Mouse (Mus musculus): ENCODE measurements around the gene Stk4.

Stk4 gene

DNA sequence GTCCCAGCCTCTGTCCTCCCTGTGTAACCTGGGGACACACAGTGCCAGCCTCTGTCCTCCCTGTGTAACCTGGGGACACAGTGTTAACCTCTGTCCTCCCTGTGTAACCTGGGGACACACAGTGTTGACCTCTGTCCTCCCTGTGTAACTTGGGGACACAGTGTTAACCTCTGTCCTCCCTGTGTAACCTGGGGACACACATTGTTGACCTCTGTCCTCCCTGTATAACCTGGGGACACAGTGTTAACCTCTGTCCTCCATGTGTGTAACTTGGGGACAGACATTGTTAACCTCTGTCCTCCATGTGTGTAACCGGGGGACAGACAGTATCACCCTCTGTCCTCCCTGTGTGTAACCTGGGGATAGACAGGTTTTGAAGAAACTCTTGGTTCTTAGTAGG, 61.5 kb downstream of the Stk4 start:
- no peak for DNase-seq

DNA sequence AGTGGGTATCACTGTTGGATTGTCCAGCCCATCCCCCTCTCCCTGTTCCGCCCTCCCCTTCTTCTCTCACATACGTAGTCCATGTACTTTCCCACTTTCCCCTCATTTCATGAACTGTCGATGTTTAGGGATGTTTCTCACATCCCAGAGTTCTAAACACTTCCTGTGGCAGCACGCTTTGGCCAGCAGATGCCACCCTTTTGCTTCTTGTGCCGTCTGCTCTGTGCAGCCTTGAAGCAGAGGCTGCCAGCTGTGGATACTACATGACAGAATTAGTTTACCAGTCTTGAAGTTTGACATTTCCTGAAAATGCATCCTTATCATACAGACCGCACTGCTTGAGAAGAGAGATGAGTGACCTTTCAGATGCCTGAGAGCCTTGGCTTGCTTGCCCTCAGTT, 64.4 kb downstream of the Stk4 start:
- peak; percentile 53 to 67 for DNase-seq

DNA sequence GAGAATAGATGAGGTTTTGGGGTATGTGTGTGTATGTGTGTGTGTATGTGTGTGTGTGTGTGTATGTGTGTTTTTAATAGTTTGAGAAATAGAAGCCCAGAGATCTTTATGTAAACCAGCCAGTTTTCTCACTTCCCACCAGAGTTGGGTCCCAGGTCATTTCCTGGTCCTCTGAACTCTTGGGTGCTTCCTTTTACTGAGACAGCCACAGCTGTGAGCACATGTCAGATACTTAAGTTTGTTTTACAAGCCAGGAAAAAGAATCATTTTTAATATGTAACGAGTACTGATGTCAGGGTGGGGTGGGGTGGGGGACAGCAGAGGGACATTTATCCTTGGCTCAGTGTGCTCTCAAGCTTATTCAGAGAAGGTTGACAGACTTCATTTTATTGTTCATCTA, 65.2 kb downstream of the Stk4 start:
- DNase-seq = peak in 1 of 2 experiments; percentile 30

DNA sequence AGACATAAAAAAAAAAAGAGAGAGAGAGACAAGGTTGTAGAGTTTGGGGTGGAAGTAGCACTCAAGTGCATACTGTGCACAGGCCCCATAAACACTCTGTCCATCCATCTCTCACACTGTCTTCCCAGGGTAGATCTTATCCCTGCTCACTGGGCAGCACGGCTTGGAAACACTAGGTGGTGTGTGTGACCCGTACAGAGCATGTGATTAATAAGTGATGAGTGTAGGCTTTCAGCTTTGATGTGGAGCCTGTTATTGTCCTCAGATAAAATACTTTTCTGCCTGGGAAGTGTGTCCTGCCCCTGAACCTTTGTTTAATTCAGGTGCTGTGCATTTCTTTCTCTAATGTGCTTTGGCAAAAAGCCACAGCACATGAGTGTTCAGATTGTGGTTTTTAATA, 66.3 kb downstream of the Stk4 start:
- peak in 1 of 2 experiments; percentile 23 for DNase-seq

DNA sequence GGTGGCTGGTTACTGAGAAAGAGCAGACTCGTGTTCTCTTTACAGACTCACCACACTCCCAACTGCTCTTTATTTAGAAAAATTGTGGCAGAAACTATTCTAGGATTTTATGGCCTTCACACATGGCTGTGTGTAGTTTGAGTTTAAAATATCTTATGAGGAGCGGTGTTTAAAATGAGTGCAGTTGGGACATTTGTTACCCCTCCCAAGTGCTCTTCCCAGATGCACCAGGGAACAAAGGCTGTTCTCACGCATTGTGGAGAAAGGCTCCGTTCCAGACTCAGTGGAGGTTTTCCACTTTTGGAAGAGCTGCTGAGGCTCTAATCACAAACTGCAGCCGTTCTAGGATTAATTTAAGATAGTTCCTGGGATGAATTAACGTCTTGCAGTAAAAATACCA, 67.6 kb downstream of the Stk4 start:
- no peak for DNase-seq

DNA sequence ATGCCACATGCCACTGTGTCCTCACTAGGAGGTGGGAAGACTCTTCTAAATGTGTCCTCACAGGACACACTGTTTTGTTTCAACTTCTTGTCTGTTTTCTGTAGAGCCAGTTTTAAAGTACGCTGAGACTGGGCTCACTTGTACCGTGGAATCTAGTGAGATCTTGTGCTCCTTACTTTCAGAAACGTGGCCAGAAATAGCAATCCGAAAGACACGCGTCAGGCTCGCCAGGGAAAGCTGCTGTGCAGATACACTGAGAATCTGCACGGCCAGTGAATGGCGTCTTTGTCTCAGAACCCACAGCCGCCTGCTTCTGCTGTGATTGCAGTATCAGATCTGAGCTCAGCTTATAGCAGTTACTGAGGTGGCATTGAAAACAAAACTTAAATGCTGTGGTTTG, 71.9 kb downstream of the Stk4 start:
- DNase-seq = no peak

DNA sequence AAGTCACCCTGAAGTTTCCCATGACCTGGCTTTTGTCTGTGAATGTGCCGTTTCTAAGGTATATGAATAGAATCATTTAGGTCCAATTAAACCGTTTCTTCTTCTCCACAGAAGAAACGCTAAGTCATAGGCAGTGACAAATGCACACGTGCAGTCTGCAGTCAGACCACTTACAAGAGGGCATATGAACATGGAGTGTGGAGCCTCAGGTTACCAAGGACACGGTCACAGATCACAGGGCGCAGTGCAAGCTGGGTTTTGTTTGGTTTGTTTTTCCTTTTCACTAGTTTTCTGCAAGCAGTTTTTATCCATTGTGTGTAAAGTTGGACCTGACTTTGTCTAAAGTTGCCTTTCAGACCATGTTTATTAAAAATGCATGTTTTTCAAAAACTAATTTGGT, 73.9 kb downstream of the Stk4 start:
- DNase-seq = peak in 1 of 2 experiments; percentile 45

DNA sequence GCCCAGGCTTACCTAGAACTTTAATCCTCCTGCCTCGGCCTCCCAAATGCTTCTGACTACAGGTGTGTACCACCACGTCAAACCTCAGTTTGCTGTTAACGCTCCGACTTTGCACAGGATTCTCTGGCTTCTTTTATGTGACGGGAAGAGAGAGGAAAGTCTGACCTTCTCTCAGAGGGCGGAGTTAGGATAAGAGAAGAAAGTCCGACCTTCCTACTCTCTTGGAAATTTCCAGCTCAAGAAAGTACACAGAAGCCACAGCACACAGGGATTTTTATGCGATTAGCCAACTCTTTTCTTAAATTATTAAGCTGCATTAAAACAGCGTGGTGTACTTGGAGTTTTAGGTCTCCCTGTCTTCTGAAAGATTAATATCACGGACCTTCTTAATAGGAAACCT, 74.4 kb downstream of the Stk4 start:
- DNase-seq = no peak

DNA sequence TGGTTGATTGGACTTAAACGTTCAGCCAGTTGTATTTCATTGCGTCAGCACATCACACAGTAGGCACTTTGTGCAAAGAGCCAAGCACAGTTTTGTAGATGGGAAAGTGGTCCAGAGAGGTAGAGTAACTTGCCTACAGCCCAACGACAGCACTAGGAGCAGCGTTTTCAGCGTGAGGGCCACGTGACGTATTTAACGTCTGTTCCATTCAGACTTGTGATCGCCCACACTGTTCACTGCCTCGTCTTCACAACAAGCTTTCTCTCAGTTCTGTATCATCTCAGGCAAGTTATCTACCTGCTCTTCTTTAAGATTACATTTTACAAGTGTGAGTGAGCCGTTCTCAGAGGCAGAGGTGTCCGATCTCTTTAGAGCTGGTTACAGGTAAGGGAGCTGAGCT, 76.4 kb downstream of the Stk4 start:
- DNase-seq = no peak

DNA sequence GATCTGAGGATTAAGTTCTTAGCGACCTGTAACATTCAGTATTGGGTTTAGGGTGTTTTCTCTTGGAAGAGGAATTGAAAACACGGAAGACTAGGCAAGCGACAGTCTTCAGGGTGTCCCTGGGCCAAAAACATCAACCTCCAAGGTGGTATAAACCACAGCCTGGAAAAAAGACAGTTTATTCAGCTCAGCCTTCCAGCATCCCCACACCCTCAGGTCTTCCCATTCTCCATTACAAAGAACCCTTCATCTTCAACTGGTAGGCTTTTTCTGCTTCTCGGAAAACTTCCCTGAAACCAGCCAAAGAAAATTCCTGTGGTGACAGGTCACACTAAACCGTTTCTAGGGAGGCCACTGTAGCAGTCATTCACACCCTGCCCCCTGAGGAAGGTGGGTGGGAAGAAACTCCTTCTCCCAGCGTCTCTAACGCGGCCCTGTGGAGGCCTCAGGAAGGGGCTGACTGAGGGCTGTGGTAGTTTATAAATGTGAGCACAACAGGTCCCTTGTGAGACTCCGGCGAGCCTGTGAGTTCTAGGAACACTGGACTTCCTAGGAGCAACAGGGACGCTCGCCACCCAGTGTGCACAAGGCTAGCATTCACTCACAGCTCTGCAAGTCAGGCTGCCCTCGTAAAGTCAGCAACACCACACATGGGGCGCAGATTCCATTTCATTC, 80.1 kb downstream of the Stk4 start:
- DNase-seq = no peak

DNA sequence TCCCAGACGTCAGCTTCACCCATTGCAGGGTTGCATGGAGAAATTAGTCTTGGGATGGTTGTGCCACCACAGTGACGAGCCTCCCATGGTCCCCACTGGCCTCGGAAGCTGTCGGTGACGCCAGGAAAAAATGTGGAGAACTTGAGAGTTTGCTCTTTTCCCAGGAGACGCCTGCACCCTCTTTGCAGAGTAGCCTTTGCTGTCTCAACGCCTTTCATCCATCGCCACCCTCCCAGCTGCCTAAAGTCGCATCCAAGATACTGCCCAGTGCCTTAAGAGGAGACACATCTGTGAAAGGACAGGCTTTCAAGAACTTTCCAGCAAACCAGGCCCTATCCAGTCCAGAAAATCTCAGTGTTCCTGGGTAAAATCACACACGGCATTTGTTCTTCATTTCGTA, 82.2 kb downstream of the Stk4 start:
- no peak for DNase-seq

DNA sequence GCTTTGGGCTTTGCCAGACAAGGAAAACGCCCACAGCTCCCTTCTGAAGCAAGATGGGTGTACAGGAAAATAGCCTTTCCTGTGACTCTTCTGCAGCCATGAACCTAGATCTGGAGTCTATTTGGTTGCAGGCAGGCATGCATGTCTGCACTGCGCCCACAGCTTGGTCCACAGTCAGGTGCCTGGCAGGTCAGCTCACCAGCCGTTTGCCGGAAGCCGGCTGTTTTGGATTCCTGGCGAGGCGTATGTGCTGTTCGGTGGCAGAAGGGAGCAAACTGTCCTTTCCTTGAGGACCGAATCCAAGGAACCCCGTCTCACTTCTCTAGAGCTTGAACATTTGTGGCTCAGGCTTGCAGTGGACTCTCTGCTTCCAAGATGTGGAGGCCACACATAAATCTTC, 83.9 kb downstream of the Stk4 start:
- DNase-seq = no peak

DNA sequence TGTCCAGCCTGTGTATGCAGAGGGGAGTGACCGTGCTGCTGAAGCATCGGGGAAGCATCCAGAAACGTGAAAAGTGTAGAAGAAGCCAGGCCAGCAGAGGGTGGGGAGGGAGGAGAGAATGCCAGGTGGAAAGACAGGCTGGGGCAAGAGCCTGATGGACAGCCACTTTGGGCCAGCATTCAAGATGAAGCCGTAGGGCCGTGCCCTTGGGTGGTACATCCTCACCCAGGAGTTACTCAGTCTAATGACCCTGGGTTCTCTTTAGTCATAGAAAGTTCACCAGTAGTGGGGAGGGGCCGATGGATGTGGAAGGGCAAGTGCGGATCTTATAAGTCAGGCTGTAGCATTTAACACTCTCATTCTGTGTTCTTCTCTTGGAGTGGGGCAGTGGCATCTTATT, 86.0 kb downstream of the Stk4 start:
- DNase-seq = no peak

DNA sequence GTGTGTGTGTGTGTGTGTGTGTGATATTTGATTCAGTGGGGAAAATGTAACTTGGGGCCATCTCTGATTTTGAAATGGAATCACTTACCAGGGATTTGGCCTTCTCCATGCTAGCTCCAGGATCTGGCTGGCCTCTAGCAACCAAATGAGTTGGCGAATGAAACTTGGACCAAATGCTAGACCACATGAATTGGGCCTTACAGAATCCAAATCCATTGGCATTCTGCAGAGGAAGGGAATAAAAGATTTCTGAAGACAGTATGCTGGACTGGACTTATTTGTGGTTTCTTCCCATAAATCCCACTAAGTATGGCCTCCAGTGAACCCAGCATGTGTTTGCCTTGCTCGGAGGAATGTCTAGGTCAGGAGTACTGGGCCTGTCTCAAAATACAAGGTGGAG, 88.7 kb downstream of the Stk4 start:
- DNase-seq = no peak

DNA sequence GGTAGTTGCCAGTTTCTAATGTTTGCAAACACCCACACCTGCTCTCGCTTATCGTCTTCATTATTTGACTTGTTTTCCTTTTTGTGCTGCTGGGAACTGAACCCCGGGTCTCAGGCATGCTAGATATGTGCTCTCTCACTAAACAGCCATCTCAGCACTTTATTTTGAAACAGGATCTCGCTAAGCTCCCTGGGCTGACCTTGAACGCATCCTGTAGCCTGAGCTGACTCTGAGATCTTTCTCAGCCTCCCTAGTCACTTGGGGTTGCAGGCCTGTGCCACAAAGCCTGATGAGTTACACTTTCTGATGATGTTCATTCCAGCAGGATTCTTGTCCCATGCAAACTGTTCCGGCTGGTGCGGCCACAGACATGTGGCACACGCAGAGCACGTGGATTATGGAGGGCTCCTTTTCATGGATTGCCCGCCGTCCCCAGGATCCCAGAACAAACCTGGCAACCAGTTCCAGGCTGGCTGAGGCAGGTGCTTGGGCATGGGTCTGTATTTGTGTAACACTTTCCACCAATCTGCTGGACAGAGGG, 91.5 kb downstream of the Stk4 start:
- no peak for DNase-seq

DNA sequence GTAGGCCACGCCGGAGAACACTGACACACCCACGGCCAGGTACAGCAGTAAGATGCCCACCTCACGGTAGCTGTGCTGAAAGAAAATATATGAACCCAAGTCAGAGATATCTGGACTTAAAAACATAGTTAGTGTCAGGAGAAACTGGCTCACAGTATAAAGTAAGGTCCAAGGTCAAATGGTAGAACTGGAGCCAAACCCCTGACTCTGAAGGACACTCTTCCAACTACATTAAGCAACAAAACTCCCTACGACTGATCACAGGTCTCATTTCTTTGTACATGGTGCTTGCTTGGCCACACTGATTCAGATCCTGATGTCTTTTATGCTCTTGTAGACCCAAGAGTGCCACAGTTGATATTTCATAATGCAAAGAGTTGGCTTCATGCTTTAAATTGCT, 94.8 kb downstream of the Stk4 start:
- DNase-seq = no peak

DNA sequence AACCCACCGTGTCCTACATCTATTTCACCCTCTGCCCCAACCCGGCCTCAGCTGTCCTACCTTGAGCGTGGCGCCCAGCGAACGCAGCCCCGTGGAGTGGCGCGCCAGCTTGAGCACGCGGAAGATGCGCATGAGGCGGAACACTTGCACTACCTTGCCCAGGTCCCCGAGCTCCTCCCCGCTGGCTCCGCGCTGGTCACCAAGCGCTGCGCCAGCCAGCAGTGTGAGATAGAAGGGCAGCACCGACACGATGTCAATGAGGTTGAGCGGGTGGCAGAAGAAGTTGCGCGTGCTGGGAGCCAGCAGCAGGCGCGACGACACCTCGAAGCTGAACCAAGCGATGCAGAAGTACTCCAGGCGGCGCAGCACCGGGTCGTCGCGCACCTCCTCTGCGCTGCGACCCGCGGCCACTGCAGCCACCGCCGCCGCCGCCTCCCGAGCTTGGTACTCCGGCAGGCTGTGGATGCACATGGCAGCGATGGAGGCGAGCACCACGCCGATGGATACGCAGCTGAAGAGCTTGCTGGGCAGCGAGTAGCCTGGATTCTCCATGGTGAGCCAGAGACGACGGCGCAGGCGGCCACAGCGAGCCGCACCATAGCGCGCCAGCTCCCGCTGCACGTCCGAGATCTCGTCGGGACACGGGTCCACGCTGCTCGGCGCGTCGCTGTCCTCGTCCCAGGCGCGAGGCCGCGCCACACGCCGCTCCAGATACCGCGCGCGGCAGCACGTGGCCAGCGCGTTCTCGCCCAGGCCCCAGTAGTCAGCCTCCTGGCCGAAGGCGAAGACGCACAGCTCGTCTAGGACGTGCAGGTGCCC, 97.8 kb downstream of the Stk4 start:
- DNase-seq = peak; percentile 26 to 34

DNA sequence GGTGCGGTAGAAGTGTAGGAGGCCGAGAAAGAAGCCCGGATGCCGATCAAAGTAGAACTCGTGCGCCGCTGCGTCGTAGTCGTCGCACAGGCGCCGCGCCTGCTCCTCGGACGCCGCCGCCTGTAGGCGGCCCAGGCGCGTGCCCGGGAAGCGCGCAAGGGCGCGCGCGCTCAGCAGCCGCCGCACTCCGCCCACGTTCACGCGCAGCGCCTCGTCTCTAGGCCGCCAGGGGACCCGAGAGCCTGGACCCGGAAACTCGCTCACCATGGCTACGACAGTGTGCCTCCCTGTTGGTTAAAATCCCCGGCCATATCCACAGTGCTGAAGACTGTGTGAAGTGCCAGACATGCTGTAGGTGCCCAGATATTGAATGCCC, 98.4 kb downstream of the Stk4 start:
- peak; percentile 36 to 55 for DNase-seq

DNA sequence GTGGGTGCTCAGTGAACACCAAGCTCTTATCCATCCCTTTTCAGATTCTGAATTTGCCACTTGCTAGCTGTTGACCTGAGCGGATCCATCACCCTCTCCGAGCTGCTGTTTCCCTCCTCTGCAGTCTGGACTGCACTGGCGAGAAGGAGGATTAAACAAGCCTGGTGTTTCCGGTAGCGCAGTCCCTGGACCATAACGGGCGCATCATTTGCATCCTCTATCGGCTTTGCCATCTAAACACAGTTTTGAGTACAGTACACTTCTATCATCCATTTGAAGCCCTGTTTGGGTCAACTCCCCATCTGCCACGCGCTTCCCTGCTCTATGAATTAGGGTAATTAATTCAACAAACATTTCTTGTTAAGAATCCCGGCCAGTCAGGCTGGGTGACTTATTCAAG, 100.2 kb downstream of the Stk4 start:
- DNase-seq = no peak

DNA sequence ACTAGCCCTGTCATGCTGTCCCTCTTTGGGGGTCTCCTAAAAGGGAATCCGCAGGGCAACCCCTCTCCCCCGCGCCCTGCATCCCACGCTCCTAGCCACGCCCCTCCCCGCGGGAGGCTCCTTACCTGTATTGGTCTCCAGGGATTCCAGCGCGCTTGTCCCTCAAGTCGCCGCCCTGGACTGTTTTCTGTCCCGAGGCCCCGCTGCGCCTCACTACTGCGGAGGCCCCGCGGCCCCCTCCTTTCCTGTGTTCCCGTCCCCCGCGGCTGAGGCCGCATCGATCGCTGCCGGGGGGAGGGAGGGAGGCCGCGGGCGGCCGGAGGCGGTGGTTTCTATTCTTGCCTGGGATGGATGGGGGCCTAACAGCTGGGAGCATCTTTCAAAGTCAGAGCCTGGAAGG, 100.8 kb downstream of the Stk4 start, which contains the start of gene Kcns1:
Kcns1 (minus strand) TSS at position 212 of the 400 bp plus-strand sequence.
- DNase-seq = peak; percentile 33 to 35

DNA sequence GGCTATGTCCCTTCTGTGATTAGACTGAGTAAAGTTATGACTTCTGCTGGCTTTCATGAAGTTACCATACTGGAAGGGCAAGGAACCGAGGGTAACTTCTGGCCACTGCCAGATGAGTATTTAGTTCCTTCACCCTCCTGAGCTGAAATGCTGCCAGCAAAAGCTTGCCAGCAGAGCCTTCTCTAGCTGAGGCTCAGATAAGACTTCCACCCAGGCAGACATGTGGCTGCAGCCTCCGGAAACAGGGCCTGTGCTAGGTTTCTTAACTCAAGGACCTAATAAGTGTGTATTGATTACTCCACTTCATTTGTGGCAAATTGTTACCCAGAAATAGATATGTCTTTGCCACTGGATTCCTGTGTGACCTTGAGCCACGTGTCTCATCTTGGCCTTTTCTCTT, 103.3 kb downstream of the Stk4 start:
- DNase-seq = no peak

DNA sequence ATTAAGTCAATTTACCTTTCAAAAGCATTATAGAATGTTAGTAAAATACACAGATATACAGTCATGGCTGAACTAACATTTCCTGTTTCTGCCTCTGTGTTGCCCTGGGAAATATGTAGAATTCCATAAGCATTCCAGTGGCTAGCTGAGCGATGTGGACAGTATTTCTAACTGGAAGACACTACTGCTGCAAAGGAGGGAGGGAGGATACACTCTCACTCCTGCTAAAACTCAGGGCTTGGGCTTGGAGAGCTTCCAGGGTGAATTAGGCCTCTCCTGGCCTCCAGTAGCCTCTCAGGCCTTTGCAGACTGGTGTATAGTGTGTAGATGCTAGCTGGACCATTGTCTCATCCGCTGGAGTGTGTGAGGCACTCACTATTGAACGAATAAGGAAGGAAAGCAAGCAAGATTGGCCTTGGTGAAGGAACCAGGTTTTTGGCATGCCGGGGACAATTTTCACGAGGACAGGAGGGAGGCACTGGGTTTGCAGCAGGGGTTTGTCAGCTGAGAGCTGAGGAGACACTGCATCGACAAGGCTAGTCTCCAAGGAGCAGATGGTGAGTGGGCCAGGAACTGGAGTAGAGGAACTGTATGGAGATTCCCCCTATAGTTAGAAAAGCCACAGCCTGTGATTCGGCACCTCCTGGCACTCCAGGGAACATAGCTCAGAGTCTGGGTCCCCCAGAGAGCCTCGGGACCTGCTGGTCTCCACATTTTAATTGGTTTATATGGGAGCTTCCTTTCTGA, 104.7 kb downstream of the Stk4 start:
- DNase-seq = peak; percentile 25 to 45

DNA sequence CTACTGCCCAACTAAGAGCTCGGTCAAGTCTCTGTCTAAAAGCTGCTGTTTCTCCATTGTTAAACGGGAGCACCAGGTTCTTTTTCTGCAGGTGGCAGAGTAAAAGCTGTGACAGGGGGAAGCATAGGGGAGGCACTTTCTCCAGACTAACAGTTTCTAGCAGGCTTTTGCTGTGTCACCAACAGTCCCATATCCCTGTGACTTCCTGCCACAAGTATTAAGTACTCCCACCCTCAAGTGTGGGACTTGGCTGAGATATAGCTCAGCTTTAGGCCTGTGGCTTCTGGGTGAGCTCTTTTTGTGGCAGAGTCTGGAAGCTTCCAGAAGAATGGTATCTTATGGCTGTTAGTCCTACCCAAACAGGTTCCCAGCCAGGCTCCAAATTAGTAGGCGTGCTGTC, 105.7 kb downstream of the Stk4 start:
- DNase-seq = no peak

DNA sequence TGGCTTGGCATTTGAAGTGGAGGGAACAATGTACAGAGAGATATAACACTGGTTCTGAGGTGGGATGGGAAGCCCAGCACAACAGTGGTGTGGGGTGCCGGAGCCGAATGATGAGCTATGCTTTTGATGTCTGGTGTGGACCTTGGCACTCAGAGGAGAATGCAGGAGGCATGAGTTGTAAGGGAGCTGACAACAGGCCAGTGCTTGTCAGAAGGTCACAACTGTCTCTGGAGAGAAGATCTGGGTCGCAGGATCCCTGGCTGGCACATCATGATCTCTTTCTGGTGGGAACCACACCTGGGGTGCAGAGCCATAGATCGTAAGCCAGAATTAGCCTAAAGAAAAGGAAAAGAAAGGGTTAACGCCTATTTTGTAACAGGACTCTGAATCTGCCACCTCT, 107.7 kb downstream of the Stk4 start:
- DNase-seq = no peak
